Comparison of ENCODE assay signal across 29 mouse cellular contexts in genomic region chr13:107983231-107983847, GRCm38 (mm10).
DNase-seq lines count a peak whose midpoint lies in the region; ATAC-seq and TF ChIP-seq lines count a peak whose summit lies in the region.
"Had no signal": no experiment of that assay in that cellular context is flagged by ENCODE, and none has a peak within 500 bp of the region (broad histone marks: within the 10 kb centered on the region; RNA-seq: fewer than 3 reads in every experiment).

No protein-coding gene starts in this region.

- ATAC-seq in stomach, postnatal 0 days (ENCODE audit: low FRiP score, low TSS enrichment), result no peak
- ATAC-seq: forebrain, embryonic 16.5 days; hindbrain, embryonic 16.5 days; liver, embryonic 12.5 days; liver, postnatal 0 days; midbrain, embryonic 15.5 days; Patski had no signal

- H3K4me1 ChIP-seq in MEL (ENCODE audit: control insufficient read depth in 1 of 2, insufficient read depth in 2 of 2, low read length in 2 of 2), result no peaks in the 10 kb centered on the region
- no peaks in the 10 kb centered on the region for H3K4me1 ChIP-seq in stomach, postnatal 0 days (replicated peaks; ENCODE audit: control insufficient read depth, insufficient read depth)
- H3K4me1 ChIP-seq: liver, embryonic 12.5 days; midbrain, embryonic 15.5 days; neural tube, embryonic 12.5 days; stomach, embryonic 15.5 days had no signal

- DNase-seq in heart, adult 11 months, result peak; percentile 43
- no peak for DNase-seq in heart, postnatal 4 days
- DNase-seq in MEL (ENCODE audit: low read depth, low spot score), result peak; percentile 21
- peak; percentile 5 for DNase-seq in induced T-regulatory cell, adult 2 months (ENCODE audit: low read depth)
- no peak for DNase-seq in stomach, postnatal 0 days (ENCODE audit: low spot score)
- DNase-seq in testis, postnatal 10 days (ENCODE audit: low spot score), result no peak
- DNase-seq in left cerebral cortex, postnatal 36 days (ENCODE audit: low spot score in 2 of 2), result no peak
- no peak for DNase-seq in B cell, adult 2 months
- DNase-seq: adrenal gland, postnatal 25 days; cerebellum, adult 18-20 months; cerebellum, postnatal 10 days; gastrocnemius, adult 2 months; heart, postnatal 14 days; kidney, adult 11 months; kidney, postnatal 14 days; liver, postnatal 0 days; thymus, adult 18-20 months; thymus, postnatal 25 days had no signal

- 96% methylated on average over 6 of the region's 6 CpGs for WGBS in stomach, postnatal 0 days

- TF ChIP-seq CTCF in MEL (IDR thresholded peaks at IDR 0.05 in 2 of 3, conservative IDR thresholded peaks at IDR 0.05 in 1 of 3; ENCODE audit: control insufficient read depth in 1 of 3, insufficient read depth in 1 of 3, low read depth in 2 of 3, low read length in 3 of 3, poor library complexity in 1 of 3, severe bottlenecking in 1 of 3), result peak in 2 of 3 experiments; percentile 14 to 15; a peak in 2 of 6 replicates
- TF ChIP-seq CTCF in stomach, postnatal 0 days (IDR thresholded peaks at IDR 0.05; ENCODE audit: low read depth), result 0 out of 2 replicates have a peak, but pooled peaks have one; percentile 18

- H3K4me2 ChIP-seq in stomach, postnatal 0 days (replicated peaks; ENCODE audit: low read depth), result no peak overlapping the region
- H3K4me2 ChIP-seq: liver, embryonic 12.5 days; midbrain, embryonic 15.5 days; neural tube, embryonic 12.5 days; stomach, embryonic 15.5 days had no signal

- no peak overlapping the region for H3K9ac ChIP-seq in MEL (ENCODE audit: control insufficient read depth, low read depth, low read length, poor library complexity, severe bottlenecking)
- H3K9ac ChIP-seq in stomach, postnatal 0 days (ENCODE audit: low read length), result no peak overlapping the region
- H3K9ac ChIP-seq: liver, embryonic 12.5 days; liver, postnatal 0 days; midbrain, embryonic 15.5 days; neural tube, embryonic 12.5 days; stomach, embryonic 15.5 days had no signal

- no peaks in the 10 kb centered on the region for H3K36me3 ChIP-seq in MEL (ENCODE audit: control insufficient read depth in 1 of 2, insufficient read depth in 2 of 2, low read length in 2 of 2)
- no peaks in the 10 kb centered on the region for H3K36me3 ChIP-seq in stomach, postnatal 0 days (ENCODE audit: control insufficient read depth, insufficient read depth, low read length)
- H3K36me3 ChIP-seq: liver, embryonic 12.5 days; midbrain, embryonic 15.5 days; neural tube, embryonic 12.5 days; stomach, embryonic 15.5 days had no signal

- no peak overlapping the region for H3K27ac ChIP-seq in MEL (ENCODE audit: control insufficient read depth, low read depth, low read length)
- H3K27ac ChIP-seq in stomach, postnatal 0 days (replicated peaks), result no peak overlapping the region
- H3K27ac ChIP-seq: gastrocnemius, adult 2 months; left cerebral cortex, adult 2 months; liver, embryonic 12.5 days; macrophage; midbrain, embryonic 15.5 days; neural tube, embryonic 12.5 days; stomach, embryonic 15.5 days had no signal

- TF ChIP-seq EP300 in MEL (IDR thresholded peaks at IDR 0.05; ENCODE audit: low read depth in 1 of 2, low read length in 2 of 2), result no peak
- TF ChIP-seq EP300 in stomach, postnatal 0 days (optimal IDR thresholded peaks at IDR 0.05), result no peak

- H3K27me3 ChIP-seq in MEL (ENCODE audit: control insufficient read depth in 1 of 2, insufficient read depth in 2 of 2, low read length in 2 of 2), result peaks cover 2% of the 10 kb centered on the region in 2 experiments; a peak in 3 of 4 replicates
- H3K27me3 ChIP-seq in stomach, postnatal 0 days (ENCODE audit: control insufficient read depth, insufficient read depth, low read length), result no peaks in the 10 kb centered on the region
- H3K27me3 ChIP-seq: liver, embryonic 12.5 days; midbrain, embryonic 15.5 days; neural tube, embryonic 12.5 days; Patski; stomach, embryonic 15.5 days had no signal

- no peak for TF ChIP-seq POLR2A in MEL (IDR thresholded peaks at IDR 0.05; ENCODE audit: control insufficient read depth in 1 of 2, insufficient read depth in 1 of 2, low read depth in 1 of 2, low read length in 2 of 2, poor library complexity in 1 of 2)

- intact Hi-C loops in left cerebral cortex, postnatal 36 days (cut with DNase I), result no loop called here

- H3K9me3 ChIP-seq in MEL (replicated peaks; ENCODE audit: insufficient read depth, low read length), result no peaks in the 10 kb centered on the region
- no peaks in the 10 kb centered on the region for H3K9me3 ChIP-seq in stomach, postnatal 0 days (ENCODE audit: control insufficient read depth, low read length)
- H3K9me3 ChIP-seq: liver, embryonic 12.5 days; midbrain, embryonic 15.5 days; neural tube, embryonic 12.5 days; stomach, embryonic 15.5 days had no signal

- no peak overlapping the region for H3K4me3 ChIP-seq in MEL (ENCODE audit: control insufficient read depth in 1 of 2, insufficient read depth in 1 of 2, low read depth in 2 of 2, low read length in 2 of 2)
- no peak overlapping the region for H3K4me3 ChIP-seq in stomach, postnatal 0 days (ENCODE audit: low read depth, low read length)
- H3K4me3 ChIP-seq: erythroblast, embryonic 14.5 days; gastrocnemius, adult 2 months; left cerebral cortex, adult 2 months; liver, embryonic 12.5 days; midbrain, embryonic 15.5 days; myocyte; neural tube, embryonic 12.5 days; stomach, embryonic 15.5 days had no signal

- no peaks in the 10 kb centered on the region for H3K79me2 ChIP-seq in MEL (ENCODE audit: control insufficient read depth, insufficient read depth, low read length, poor library complexity)

- TF ChIP-seq RAD21 in MEL (IDR thresholded peaks at IDR 0.05; ENCODE audit: low read depth, low read length), result peak; percentile 9; the same call in 1 of the 2 replicates

TF ChIP-seq in MEL, 35 proteins besides CTCF, POLR2A, EP300 and RAD21:
- TF ChIP-seq KAT2A (conservative IDR thresholded peaks at IDR 0.05; ENCODE audit: low read depth, low read length) (no peak), ELF1 (IDR thresholded peaks at IDR 0.05; ENCODE audit: low read depth, low read length) (no peak), TBP (IDR thresholded peaks at IDR 0.05; ENCODE audit: low read depth, low read length) (no peak), MYB (IDR thresholded peaks at IDR 0.05; ENCODE audit: low read depth, low read length) (no peak), UBTF (IDR thresholded peaks at IDR 0.05; ENCODE audit: borderline replicate concordance, insufficient read depth, low read depth, low read length) (no peak), SMC3 (IDR thresholded peaks at IDR 0.05; ENCODE audit: low read depth, low read length) (peak; percentile 30; the same call in 1 of the 2 replicates)

Comparison
In these comparisons a context has a peak if more than half of its experiments do, and no peak if none do; other contexts are left out.
1. DNase-seq: peak in heart, adult 11 months (single experiment), MEL (single experiment) and induced T-regulatory cell, adult 2 months (single experiment); none in heart, postnatal 4 days (single experiment), stomach, postnatal 0 days (single experiment), testis, postnatal 10 days (single experiment), left cerebral cortex, postnatal 36 days (0 of 2) and B cell, adult 2 months (0 of 2).